Mouse (Mus musculus): ENCODE measurements around the gene Fam181a. TPM values are rescaled to one million over a fixed set of nuclear protein-coding genes. Genes with fewer than 3 reads are reported as not detected.

Gene Fam181a
- polyA plus RNA-seq, 1 experiment, result not detected

DNA sequence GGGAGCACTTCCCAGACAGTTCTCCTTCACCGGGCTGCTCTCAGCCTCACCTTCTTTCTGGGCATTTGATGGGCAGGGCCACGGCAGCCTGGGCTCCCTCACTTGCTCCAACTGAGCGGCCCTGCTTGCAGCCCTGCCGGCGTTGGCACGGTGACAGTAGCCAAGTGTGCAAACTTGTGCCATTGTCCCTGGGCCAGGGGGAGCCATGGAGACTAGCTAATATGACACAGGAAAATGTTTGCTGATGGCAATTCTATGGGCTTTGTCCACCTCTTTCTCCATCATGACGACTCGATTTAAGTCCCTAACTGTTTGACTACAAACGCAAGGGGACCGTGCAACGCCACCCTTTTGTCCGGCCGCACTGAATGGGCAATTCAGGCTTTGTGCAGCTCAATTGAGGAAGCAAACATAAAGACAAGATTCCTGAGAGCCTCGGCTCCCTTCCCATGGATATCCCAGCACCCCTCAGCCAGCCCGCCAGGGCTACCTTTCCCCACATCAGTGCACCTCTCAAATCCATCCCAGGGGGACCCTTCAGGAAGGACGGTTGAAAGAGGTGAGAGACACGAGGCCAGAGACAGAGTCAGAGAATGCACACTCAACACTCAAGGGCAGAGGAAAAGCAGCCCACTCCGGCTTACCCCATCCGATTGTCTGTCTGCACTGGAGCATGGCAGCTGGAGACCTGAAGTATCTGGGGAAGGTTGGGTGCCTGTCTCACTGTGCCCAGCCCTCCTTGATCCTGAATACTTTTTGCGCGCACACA, 3.3 kb downstream of the Fam181a start:
- WGBS, result 64% methylated on average over 21 of the region's 21 CpGs
- no peak for TF ChIP-seq POLR2A (IDR thresholded peaks at IDR 0.05; ENCODE audit: low read depth, low read length)
- no peak for TF ChIP-seq CTCF (IDR thresholded peaks at IDR 0.05; ENCODE audit: extremely low read depth, insufficient read length, insufficient replicate concordance, low read depth, low read length)
- no peaks in the 10 kb centered on the region for H3K36me3 ChIP-seq (ENCODE audit: control insufficient read depth, insufficient read depth, low read length)

DNA sequence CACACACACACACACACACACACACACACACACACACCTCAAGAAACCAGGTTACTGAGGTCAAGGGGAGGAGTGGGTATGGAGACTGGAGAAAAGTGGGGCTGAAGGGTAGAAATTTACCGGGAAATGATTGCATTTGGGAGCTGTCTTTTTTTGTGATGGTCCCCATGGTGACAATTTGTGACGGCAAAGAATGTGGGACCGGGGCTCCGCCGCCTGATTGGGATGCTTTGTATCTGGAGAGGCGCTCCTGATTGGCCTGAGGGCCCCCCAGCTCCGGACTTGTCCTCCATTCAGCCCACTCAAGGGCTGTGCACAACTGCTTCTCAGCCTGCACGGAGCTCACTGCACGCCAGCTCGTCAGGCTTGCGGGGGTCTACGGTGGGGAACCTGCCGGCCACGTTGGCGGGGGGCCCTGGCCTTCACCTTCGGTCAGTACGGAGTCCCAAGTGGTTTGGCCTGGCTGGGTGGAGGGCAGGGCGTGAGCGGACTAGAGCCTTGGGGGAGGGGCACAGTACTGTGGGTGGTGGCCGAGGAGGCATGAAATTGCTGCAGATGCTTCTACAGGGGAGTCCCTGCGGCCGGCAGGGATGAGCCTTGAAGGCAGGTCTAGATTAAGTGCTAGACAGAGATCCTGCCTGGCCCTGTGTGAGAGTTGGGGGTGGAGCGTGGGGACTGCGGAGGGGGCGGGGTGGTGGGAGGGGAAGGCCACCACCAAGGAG, 4.0 kb downstream of the Fam181a start:
- no peaks in the 10 kb centered on the region for H3K36me3 ChIP-seq (ENCODE audit: control insufficient read depth, insufficient read depth, low read length)
- H3K4me3 ChIP-seq (ENCODE audit: low read depth, low read length), result no peak overlapping the region
- WGBS, result 14% methylated on average over 24 of the region's 25 CpGs
- TF ChIP-seq CTCF (IDR thresholded peaks at IDR 0.05; ENCODE audit: extremely low read depth, insufficient read length, insufficient replicate concordance, low read depth, low read length), result no peak
- TF ChIP-seq POLR2A (IDR thresholded peaks at IDR 0.05; ENCODE audit: low read depth, low read length), result no peak
- H3K4me1 ChIP-seq (ENCODE audit: control insufficient read depth, insufficient read depth, insufficient read length, low read length), result no peaks in the 10 kb centered on the region
- no peaks in the 10 kb centered on the region for H3K27me3 ChIP-seq (ENCODE audit: control insufficient read depth, insufficient read depth, low read length)
- no peak overlapping the region for H3K27ac ChIP-seq (ENCODE audit: insufficient read depth, low read depth, low read length)

More for the DNA sequence above, 3.3 kb downstream of the Fam181a start:
- Histone ChIP-seq H3K4me1 (ENCODE audit: control insufficient read depth, insufficient read depth, insufficient read length, low read length) (no peaks in the 10 kb centered on the region), H3K4me3 (ENCODE audit: low read depth, low read length) (no peak overlapping the region), H3K27me3 (ENCODE audit: control insufficient read depth, insufficient read depth, low read length) (no peaks in the 10 kb centered on the region), H3K27ac (ENCODE audit: insufficient read depth, low read depth, low read length) (no peak overlapping the region)

- Histone ChIP-seq H3K36me3 (ENCODE audit: control insufficient read depth, insufficient read depth, low read length) (no peaks in the 10 kb centered on the region), H3K27ac (ENCODE audit: insufficient read depth, low read depth, low read length) (no peak overlapping the region), H3K4me1 (ENCODE audit: control insufficient read depth, insufficient read depth, insufficient read length, low read length) (no peaks in the 10 kb centered on the region), H3K4me3 (ENCODE audit: low read depth, low read length) (no peak overlapping the region), H3K27me3 (ENCODE audit: control insufficient read depth, insufficient read depth, low read length) (no peaks in the 10 kb centered on the region)
- no peak for TF ChIP-seq POLR2A (IDR thresholded peaks at IDR 0.05; ENCODE audit: low read depth, low read length)
- no peak for TF ChIP-seq CTCF (IDR thresholded peaks at IDR 0.05; ENCODE audit: extremely low read depth, insufficient read length, insufficient replicate concordance, low read depth, low read length)
- 55% methylated on average over 20 of the region's 20 CpGs for WGBS
Measured at GRCm38 (mm10) chr12:103315831-103316545, 5.2 kb downstream of the Fam181a start.

DNA sequence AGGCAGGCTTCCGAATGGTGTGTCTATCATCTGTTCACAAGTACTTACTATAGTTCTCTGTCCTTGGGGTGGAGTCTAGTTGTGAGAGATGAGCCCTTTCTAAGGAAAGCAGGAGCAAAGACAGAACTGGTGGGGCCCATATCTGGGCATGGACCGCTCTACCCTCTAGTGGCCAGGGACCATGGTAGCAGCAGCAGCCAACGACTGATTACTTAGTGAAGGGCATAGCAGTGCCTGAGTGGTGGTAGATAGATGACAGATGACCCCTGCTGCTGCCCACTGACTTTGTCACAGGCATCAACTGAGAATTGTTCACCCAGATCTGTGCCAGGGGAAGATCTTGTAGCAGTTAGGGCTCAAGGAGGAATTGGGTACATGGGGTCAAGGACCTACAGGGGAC, 12.0 kb downstream of the Fam181a start:
- Histone ChIP-seq H3K27ac (ENCODE audit: insufficient read depth, low read depth, low read length) (no peak overlapping the region), H3K27me3 (ENCODE audit: control insufficient read depth, insufficient read depth, low read length) (no peaks in the 10 kb centered on the region), H3K36me3 (ENCODE audit: control insufficient read depth, insufficient read depth, low read length) (no peaks in the 10 kb centered on the region), H3K4me3 (ENCODE audit: low read depth, low read length) (no peak overlapping the region), H3K4me1 (ENCODE audit: control insufficient read depth, insufficient read depth, insufficient read length, low read length) (peaks cover 6% of the 10 kb centered on the region)
- 25% methylated on average over 3 of the region's 3 CpGs for WGBS
- TF ChIP-seq POLR2A (IDR thresholded peaks at IDR 0.05; ENCODE audit: low read depth, low read length) (no peak), CTCF (IDR thresholded peaks at IDR 0.05; ENCODE audit: extremely low read depth, insufficient read length, insufficient replicate concordance, low read depth, low read length) (peak; percentile 39; the same call in 1 of the 2 replicates)

DNA sequence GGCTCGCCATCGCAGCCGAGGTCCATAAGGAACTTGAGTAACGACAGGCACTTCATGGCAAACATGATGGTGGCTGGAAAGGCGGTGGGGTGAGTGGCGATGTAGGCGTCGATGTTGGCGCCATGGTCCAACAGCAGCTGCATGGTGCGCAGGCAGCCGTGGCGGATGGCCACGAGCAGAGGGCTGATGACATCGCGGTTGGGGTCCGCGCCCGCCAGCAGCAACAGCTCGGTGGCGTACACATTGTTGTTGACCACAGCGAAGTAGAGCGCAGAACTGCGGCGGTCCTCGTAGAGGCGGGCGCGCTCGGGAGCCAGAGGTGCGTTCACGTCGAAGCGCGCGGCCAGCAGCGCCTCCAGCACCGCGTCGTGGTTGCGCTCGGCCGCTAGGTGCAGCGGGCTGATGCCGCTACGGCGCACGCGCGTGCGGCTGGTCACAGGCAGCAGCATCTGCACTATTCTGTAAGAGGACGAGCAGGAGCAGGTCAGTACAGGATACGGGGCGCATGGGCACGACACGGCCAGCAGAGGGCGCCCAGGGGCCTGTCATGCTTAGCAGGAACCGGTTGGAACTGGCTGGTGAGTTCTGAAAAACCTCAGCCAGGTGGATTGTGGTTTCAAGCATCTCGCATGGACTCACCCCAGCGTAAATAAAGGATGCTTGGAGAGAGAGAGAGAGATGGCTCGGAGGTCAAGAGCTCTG, 14.5 kb downstream of the Fam181a start:
- Histone ChIP-seq H3K27ac (ENCODE audit: insufficient read depth, low read depth, low read length) (no peak overlapping the region), H3K27me3 (ENCODE audit: control insufficient read depth, insufficient read depth, low read length) (no peaks in the 10 kb centered on the region), H3K36me3 (ENCODE audit: control insufficient read depth, insufficient read depth, low read length) (no peaks in the 10 kb centered on the region), H3K4me3 (ENCODE audit: low read depth, low read length) (peak overlapping the region; percentile 22; the same call in 1 of the 2 replicates), H3K4me1 (ENCODE audit: control insufficient read depth, insufficient read depth, insufficient read length, low read length) (peaks cover 12% of the 10 kb centered on the region)
- TF ChIP-seq CTCF (IDR thresholded peaks at IDR 0.05; ENCODE audit: extremely low read depth, insufficient read length, insufficient replicate concordance, low read depth, low read length) (peak; percentile 85), POLR2A (IDR thresholded peaks at IDR 0.05; ENCODE audit: low read depth, low read length) (no peak)
- 11% methylated on average over 60 of the region's 60 CpGs for WGBS

DNA sequence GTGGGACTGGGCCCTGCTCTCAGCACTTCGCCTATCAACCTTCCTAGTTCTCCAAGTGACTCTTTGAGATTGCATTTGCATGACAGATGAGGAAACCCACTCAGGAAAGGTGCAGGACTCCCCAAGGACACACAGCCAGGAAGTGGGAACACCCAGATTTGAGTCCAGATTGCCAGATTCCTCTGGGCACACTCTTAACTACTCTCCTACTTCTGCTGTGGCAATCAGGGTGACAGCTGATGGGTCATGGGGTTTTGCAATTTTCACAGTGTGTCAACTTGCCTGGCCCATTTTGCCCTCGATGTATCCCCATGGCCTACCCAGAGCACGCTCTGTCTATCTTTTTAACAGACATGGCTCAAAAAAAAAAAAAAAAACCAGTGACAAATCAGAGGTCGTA, 15.8 kb downstream of the Fam181a start:
- H3K27me3 ChIP-seq (ENCODE audit: control insufficient read depth, insufficient read depth, low read length), result no peaks in the 10 kb centered on the region
- H3K27ac ChIP-seq (ENCODE audit: insufficient read depth, low read depth, low read length), result no peak overlapping the region
- H3K36me3 ChIP-seq (ENCODE audit: control insufficient read depth, insufficient read depth, low read length), result no peaks in the 10 kb centered on the region
- H3K4me1 ChIP-seq (ENCODE audit: control insufficient read depth, insufficient read depth, insufficient read length, low read length), result peaks cover 12% of the 10 kb centered on the region
- WGBS, result 77% methylated on average over 4 of the region's 4 CpGs
- H3K4me3 ChIP-seq (ENCODE audit: low read depth, low read length), result no peak overlapping the region
- no peak for TF ChIP-seq CTCF (IDR thresholded peaks at IDR 0.05; ENCODE audit: extremely low read depth, insufficient read length, insufficient replicate concordance, low read depth, low read length)
- TF ChIP-seq POLR2A (IDR thresholded peaks at IDR 0.05; ENCODE audit: low read depth, low read length), result no peak
